Mouse (Mus musculus) frontal cortex, postnatal 10 days (tissue): ENCODE measurements around the gene Plagl1.
"Not testable (repeated sequence)": the region's sequence is repeated elsewhere in the genome, so short reads cannot be mapped to it uniquely, and the experiment has no call there.

Experiments used
- DNase-seq, 2 experiments: peaks; one replicate each; pipeline ENCODE4 v3.0.0; 2022; ENCODE audit warnings: low spot score in 2 of 2, mixed read lengths in 1 of 2

Gene Plagl1

DNA sequence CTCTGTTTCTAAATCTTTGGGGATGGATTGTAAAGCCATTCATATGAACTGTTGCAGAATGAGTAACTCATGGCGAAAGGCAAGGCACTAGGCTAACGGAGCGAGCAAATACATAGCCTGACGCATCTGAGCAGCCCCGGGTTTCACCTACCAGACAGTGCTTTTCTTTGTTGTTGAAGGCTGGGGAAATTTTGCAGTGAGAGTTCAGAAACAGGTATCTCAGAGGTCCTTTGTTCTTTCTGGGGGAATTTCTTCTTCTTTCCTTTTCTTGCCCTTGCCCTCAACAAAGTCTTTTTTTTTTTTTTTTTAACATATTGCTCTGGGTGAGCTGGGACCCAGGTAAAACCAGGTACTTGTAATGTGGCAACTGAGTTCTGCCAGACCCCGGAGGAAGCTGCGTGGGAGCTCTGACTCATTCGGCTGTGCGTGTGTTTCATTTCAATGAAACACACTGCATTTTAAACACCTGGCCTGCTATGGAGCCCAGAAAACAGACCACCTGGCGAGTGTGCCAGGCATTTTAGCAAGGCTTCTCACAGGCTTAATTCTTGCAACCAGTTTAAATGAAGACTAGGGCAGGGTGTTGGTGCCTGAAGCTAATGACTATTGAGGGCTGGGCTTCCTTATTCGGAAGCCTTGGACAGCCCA is at the start of gene Plagl1:
TSS of gene Plagl1 (plus strand) at position 484 of the 648 bp plus-strand sequence.
- DNase-seq: no peak

DNA sequence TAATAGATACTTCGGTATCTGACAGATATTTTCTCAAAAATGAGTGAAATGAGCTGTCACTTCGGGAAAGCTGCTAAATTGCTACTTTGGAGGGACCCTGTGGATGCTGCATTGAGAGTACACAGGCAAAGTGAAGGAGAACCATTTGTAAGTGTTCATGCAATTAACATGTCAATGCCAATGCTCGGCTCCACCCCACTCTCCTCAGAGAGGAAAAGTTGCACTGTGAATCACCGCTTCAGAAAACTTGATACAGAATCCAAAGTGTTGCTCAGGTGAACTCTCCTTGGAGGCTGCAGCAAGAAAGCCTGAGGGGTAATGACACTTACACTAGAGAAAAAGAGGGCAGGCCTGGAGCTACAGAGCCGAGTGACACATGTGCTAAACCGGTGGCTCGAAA is 46.3 kb upstream of the Plagl1 start:
- no peak for DNase-seq

DNA sequence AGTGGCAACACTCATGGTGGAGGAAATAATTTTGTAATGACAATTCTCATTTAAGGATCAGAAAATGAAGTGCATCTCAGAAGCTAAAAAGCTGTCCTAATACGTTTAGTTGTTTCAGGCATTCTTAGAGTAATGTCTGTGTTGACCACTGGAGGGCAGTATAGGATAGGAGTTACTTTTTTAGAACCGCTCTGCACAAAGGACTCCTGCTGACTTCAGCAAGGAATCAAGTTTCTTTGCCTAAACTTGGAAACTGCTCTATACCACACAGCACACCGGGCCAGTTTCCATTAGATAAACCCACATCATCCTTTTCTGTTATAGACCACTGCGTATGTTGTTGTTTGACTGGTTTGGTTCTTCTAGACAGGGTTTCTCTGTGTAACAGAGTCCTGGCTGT is 43.7 kb upstream of the Plagl1 start:
- DNase-seq: peak; percentile 16 to 40

DNA sequence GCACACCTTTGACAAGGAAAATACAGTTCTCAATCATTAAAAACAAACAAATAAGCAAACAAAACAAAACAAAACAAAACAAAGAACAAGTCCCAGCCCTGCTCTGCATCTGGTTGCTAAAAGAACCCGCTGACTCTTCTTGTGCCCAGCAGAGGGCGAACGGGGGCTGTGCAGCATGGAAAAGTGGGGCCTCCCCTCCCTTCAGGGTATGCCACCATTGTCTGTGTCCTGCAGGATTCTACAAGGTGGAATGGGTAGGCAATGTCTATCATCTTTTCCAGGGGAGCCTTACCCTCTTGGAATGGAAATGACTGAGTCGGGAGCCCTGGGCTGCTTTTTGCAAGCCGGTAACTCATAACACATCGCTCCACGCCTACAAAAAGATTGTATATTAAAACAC is 41.8 kb upstream of the Plagl1 start:
- peak in 1 of 2 experiments; percentile 18 for DNase-seq

DNA sequence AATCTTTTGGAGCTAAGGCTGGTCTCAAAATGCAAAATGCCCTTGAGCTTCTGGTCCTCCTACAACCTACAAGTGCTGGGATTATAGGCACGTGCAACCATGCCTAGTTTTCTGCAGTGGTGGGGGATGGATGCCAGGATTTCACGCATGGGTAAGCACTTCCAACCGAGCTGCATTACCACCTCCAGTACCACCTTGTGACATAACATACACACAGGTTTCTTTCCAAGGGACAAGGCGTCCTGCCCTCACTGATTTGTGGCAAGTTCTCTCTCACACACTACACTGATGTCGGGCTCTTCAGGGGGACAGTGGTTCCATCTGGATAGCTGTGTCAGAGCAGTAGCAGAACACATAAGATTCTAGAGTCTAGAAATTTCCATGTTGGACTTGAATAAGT is 41.3 kb upstream of the Plagl1 start:
- no peak for DNase-seq

DNA sequence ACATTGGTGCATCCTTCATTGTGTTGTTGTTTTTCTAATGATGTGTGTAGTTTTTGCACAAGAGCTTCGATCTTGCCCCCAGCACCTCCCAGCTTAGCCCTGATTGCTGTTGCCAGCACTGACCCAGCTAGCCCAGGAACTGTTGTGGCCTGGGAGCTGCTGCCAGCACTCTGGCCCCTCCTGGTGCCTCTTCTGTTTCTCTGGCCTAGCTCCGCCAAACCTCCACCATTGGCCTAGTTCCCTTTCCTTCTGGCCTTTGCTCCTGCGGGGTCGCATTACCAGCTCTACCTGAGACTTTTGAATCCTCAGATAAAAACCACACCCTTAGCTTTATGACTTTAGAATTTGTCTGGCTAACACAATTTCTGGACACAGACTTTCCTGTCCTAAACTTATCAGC is 38.2 kb upstream of the Plagl1 start:
- DNase-seq: no peak

- not testable (repeated sequence) for DNase-seq
Observed at GRCm38 (mm10) chr10:13023985-13024384, 36.3 kb upstream of the Plagl1 start.

- no peak for DNase-seq
Observed at GRCm38 (mm10) chr10:13027702-13028101, 32.6 kb upstream of the Plagl1 start.

- DNase-seq: no peak
Observed at GRCm38 (mm10) chr10:13028215-13028614, 32.1 kb upstream of the Plagl1 start.

- DNase-seq: no peak
Observed at GRCm38 (mm10) chr10:13029416-13029815, 30.9 kb upstream of the Plagl1 start.

GRCm38 (mm10) chr10:13035270-13035669 is 25.0 kb upstream of the Plagl1 start:
- no peak for DNase-seq

GRCm38 (mm10) chr10:13039637-13040174 is 20.6 kb upstream of the Plagl1 start:
- DNase-seq: no peak

GRCm38 (mm10) chr10:13044659-13045058 is 15.6 kb upstream of the Plagl1 start:
- DNase-seq: peak; percentile 6 to 16

DNA sequence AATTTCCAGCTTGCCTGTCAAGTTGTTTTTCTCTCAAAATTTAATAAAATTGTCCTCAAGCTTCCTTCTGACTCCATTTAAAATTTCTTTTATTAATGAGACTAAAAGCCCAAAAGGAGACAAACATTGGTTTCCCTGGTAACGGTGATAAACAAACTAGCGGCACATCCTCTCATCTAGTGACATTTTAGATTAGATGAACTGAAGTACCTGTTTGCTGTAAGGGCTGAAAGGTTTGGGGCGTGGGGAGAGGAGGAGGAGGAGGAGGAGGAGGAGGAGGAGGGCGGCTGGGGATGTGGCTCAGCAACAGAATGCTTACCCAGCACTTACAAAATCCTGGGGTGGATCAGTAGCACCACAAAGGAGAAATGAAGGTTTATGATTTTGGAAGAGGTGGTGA is 12.5 kb upstream of the Plagl1 start:
- no peak for DNase-seq

- no peak for DNase-seq
Observed at GRCm38 (mm10) chr10:13056863-13057381, 3.4 kb upstream of the Plagl1 start.

GRCm38 (mm10) chr10:13060821-13061671 is 742 bp downstream of the Plagl1 start:
- DNase-seq: no peak

- DNase-seq: no peak
Observed at GRCm38 (mm10) chr10:13062373-13062772, 2.1 kb downstream of the Plagl1 start.

GRCm38 (mm10) chr10:13063457-13063856 is 3.2 kb downstream of the Plagl1 start:
- no peak for DNase-seq

- DNase-seq: no peak
Observed at GRCm38 (mm10) chr10:13065129-13065752, 4.9 kb downstream of the Plagl1 start.

- no peak for DNase-seq
Observed at GRCm38 (mm10) chr10:13071031-13071430, 10.7 kb downstream of the Plagl1 start.

DNA sequence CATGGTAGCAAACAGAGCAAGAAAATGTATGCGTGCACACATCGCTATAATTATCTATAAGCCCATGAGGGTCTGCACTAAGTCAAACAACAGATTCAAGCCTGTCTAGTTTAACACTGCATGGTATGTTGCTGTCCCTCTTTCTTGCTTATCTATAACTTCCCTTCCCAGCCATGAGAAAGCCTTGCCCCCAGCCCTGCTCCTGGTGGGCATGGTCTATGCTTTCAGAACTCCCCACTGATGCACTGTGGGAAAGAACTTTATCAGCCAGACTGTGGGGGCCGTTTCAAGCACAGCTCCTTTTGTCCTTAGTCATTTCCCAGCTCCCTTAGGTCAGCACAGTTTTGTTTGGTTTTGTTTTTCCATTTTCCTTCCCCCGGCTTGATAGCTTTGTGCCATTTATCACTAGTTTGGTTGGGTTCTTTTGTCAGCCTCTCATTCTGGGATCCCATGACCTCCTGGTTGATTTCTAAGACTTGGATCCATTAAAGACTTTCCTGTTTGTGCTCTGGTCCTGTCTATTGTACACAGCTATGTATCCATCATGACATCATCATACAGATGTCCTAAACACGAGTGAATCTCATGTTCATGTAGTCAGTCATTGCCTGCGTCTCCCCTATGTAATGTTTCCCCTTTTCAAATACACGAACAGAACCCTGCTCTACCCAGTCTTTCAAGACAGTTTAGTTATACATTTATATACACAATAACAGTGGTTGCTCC is 16.7 kb downstream of the Plagl1 start:
- no peak for DNase-seq
